Mouse (Mus musculus) bone marrow macrophage, adult 2 months (primary cell): ENCODE measurements at regions not wholly inside any gene's neighbourhood (a gene's known extent, or its start where the extent isn't known, plus 50 kb on each side); places are given as distances from the start of the nearest gene placed in this dataset.

Experiments
- CTCF ChIP-seq: IDR thresholded peaks from 2 replicates; pipeline ENCODE4 v1.5.1; 2012; ENCODE audit warnings: low read depth, mild to moderate bottlenecking, low read length, moderate library complexity
- POLR2A ChIP-seq: IDR thresholded peaks from 2 replicates; pipeline ENCODE4 v1.6.1; 2012; ENCODE audit warnings: mild to moderate bottlenecking, low read depth, low read length, borderline replicate concordance

DNA sequence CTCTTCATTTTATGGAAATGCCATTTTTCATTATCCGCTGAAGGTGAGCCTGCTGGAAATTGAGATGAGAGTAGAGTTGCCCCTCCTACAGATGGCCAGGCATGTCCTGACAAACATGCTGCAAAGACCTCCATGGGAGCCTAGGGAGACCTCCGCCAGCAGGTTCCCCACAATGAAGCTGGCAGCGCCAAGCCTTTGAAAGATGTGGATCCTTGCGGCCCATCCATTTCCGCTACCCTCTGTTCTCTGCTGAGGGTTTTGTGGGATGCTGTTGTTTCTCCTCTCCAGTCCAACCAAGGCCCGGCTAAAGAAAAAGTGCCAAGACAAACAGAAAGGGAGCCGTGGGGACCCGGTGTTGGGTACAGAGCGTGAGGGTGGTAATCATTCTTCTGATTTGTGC lies 458.3 kb upstream of the Smim15 start:
- TF ChIP-seq CTCF: no peak
- TF ChIP-seq POLR2A: no peak
